Mouse (Mus musculus): ENCODE measurements around the gene C1qbp.

The C1qbp gene

DNA sequence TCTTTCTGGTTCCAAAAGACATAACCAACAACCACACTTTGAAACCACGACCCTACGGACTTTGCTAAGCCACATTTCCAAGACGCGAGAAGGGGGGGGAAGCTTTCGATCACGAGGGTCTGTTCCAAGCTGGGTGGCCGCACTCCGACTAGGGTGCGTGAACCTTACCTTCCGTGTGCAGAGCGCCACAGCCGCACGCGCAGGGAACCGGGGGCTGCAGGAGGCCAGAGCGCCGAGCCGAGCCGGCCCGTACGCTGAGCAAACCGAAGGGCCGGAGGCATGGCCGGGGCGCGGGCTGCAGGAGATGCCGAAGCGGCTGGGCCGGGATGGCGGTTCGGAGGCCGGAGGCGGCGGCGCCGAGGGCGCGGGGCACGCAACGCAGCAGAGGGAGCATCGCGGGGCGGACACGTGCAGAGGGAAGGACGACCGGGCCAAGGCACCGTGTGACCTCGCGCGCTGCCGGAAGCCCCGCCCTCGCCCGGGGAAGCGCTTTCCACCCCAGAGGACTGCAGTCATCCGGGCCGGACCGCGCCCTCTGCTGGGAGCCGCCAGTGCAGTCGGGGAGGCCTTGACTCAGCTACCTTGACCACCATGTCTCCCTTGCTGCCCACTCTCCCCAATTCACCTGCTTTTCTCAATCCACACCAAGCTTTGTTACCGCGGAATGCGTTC lies at the start of gene C1qbp:
TSS of gene C1qbp (minus strand) at position 470 of the 672 bp plus-strand sequence.
- DNase-seq (ENCODE audit: low spot score in 2 of 2): peak; percentile 89 to 93

DNA sequence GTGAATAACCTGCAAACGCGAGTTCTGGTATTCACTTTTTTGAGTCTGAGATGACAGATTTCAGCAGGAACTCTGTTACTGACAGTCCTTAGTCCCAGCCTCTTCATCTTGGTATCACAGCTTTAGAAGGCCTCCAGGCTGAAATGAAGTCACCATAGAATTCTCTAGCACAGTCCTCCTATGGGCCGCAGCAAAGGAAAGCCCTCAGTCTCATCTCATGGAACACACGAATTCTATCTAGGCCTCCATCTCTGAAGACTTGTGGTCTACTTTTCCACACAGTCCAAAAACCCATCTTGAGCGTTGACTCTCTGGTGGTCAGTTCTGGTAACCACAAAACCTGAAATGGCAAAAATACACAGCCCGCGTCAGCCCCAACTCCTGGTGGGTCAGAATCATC lies 49.2 kb upstream of the C1qbp start:
- no peak for DNase-seq (ENCODE audit: low spot score in 2 of 2)

DNA sequence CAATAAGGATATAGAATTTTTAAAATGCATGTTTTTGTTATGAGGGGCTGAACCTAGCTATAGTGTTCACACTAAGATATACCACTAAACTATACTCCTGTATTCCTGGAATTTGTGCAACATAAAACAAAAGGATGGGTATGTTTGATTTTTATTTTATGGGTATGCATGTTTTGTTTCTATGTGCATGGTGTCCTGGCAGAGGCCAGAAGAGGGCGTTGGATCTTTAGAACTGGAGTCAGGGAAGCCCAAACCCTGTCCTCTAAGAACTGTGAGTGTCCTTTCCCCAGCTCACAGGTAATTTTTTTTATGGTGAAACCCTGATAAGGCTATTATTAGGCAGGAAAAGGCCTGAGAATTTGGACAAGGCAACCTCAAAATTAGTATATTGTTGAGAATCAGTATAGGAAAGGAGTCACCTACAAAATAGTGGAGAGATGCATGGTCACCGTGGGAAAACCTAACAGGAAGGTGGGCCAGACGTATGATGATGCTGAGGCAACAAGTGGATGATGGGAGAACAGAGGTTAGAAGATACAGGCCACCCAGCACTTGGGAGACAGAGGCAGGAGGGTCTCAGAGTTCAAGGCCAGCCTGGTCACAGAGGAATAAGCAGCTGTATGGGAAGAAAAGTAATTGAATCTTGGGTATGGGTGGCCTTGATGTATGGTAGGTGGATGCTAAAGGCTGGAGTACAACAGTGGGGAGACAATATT lies 46.7 kb upstream of the C1qbp start:
- DNase-seq (ENCODE audit: low spot score in 2 of 2): no peak

DNA sequence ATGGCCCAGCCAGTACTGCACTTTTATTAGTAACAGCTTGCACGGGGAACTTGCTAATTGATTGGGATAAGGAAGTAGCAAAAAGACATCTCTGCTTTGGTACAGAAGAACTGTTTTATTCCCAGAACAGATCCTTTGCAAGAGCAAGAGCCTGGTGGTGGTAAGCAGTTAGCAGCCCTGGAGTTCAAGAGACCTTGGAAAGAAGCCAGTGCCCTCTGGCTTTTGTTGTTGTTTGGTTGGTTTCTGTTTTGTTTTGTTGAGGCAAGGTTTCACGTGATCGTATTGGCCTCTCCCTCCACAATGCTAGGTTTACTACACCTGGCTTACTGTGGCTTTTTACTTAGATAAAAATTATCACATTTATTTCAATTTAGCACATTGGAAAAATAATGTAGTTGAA lies 45.5 kb upstream of the C1qbp start:
- DNase-seq (ENCODE audit: low spot score in 2 of 2): no peak

DNA sequence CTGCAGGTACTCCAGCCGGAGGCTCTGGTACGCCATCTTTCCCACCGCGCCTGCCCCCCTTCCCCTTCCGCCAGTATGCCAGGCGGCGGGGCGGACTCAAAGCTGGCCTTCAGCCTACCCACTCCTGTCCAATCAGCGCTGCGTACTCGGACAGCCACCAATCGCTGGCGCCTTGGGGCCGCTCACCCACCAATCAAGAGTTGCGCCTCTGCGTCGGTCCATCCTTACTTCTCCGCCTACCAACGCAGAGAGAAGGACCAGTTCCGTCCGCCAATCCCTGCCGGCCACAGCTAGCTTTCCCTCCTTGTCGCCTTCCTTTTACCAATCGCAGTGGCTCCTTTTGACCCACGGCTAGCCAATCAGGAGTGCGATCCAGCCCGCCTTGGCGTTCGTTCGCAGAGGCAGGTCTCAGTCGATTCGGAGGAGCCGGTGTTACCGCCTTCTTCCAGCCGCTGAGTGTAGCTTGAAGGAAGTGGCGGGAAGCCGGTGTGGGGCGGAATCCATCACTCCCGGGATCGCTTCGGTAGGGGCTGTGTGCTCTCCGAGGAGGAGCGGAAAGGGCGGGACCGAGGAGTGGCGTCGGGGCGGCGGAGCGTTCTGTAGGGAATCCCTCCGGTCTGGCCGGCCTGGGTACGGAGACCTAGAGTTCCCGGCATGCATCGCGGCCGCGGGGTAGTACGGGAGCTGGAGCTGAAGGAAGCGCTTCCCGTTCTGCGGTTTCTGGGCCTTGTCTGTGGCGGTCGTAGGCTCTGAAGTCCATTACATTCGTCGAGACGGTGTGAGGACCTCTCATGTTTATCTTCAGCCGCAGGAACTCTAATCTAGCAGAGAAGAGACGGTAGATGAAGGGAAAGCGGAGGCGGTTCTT lies 36.6 kb upstream of the C1qbp start, which contains the start of the genes Mis12 and Derl2:
TSS of gene Mis12 (plus strand) at position 411 of the 868 bp plus-strand sequence.
TSS of gene Derl2 (minus strand) at position 641 of the 868 bp plus-strand sequence.
- DNase-seq (ENCODE audit: low spot score in 2 of 2): peak; percentile 96 to 98

DNA sequence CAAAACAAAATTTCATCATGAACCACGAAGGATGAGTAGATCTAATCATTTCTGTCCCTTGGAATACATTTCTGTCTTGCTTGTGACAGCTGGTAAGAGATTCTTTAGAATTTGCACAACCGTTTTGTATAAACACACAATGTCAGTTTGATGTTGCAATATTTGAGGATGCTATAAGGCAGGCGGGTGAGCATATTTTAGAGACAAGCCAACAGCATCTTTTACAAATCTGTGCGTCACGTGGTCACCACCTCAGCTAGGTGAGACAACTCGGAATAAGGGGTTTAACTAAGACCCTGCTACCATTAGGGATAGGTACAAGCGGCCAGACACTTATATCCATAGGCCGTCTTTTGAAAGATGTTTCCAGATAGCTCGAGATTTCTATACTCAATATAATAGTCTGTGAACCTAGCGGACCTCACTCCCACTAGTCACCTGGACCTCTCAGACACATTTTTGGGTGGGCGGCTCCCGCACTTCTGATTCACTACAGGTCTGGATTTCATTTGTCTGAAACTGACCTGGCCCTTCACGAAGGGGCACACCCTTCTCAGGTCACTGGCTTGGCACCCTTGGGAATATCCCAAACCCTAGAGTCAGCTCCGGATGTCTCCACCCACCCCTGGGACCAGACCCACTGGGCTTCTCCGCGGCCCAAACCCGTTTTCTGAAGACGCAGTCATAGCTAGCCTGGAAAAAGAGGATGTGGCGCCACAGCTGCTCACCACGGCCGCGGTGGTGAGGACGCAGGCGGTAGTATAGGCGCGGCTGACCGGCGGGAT lies 35.8 kb upstream of the C1qbp start:
- DNase-seq (ENCODE audit: low spot score in 2 of 2): no peak

DNA sequence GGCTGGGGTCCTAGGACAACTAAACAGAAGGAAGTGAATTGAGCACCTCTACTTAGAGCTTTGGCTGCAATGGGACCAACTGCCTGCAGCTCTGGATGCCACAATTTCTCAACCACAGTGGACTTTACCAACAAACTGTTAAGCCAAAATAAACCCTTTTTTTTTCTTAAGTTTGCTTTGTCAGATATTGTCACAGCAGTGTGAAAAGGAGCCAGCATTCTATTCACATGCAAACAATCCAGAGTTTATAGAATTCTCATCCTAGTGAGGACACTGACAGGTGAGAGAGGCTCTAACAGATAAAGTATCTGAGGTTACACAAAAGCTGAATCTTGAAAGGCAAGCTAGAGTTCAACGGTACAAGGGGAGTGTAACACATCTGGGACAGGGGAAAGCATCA lies 34.2 kb upstream of the C1qbp start:
- DNase-seq (ENCODE audit: low spot score in 2 of 2): no peak

DNA sequence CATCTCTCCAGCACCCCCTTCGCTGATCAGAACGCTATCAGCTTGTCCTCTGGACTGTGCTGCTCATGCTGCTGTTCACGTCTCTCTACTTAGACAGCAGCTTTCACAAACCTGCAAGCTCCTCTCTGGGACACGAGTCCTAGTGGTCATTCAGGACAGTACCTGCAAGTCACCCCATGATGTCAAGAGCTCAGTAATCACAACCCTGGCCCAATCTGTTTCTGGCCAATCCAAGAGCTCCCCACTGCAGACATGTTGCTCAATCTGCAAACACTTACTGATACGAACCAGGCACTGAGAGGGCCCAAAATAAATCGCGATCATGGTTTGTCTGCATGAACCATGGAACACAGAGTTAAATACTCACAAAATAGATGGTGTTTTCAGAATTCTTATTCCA lies 29.9 kb upstream of the C1qbp start:
- no peak for DNase-seq (ENCODE audit: low spot score in 2 of 2)

DNA sequence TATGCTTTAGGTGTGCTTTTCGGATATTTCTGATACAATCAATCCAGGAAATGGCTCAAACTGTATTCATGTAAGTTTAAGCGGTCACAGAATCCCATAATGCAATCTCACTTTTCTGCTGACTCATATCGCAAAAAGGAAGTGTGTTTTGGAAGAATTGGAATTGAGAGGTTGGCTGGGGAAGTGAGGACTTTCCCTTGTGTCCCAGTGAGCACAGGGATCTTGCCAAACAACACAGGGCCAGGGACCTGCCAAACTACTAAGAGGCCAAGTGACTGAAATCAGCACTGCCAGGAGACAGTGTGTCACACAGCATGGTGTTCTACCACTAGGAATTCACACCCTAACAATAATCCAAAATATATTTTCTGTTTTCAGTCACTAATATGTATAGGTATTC lies 25.5 kb upstream of the C1qbp start:
- DNase-seq (ENCODE audit: low spot score in 2 of 2): peak in 1 of 2 experiments; percentile 48

DNA sequence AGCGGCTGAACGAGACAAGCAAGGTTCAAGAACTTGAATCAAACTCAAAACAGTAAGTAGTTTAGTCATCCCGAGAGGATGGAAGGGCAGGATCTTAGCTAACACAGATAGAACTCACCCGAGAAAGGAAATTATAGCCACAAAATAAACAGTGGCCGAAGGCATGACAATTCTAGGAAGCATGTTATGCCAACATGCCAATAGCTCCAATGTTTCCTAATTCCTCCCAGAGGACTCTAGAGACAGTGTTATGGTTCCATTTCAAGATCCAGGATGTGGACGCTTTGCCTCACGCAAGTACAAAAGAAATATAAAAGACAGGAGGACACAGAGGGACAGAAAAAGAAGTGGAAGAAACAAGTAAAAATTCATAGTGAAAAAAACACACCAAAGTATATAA lies 25.0 kb upstream of the C1qbp start:
- DNase-seq (ENCODE audit: low spot score in 2 of 2): no peak

DNA sequence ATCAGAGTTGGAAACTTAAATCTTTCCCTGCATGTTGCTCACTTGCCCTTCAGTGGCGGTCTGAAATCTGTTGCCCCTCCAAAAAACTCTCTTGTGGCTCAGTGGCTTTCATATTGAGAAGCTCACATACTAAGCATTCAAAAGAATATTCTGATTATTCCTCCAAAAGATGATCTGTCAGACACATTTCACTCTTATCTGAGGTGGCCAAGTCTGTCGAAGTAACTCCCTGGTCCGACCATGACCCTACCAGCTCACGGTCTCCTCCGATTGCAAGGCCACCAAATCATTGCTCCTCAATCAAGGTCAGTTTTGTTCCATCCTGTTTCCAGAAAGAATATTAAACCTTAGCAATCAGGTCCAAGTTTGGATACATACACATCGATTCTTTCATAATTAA lies 24.2 kb upstream of the C1qbp start:
- DNase-seq (ENCODE audit: low spot score in 2 of 2): no peak

DNA sequence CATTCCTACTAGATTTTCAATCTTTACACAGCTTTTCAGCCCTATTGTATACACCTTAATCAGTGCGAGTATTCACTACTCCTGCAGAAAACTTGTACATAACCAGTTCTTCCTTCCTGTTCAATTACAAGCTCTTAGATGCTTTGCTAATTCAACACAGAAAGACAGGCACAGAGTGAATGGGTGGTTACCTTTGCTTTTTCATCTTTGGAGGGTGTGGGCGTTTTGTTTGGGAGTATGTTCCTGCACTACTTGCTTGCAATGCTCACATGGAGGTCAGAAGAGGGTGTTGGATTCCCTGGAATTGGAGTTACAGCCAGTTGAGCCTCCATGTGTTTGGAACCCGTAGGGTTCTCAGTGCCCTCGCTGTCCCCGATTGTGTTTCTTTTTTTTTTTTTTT lies 22.2 kb upstream of the C1qbp start:
- DNase-seq (ENCODE audit: low spot score in 2 of 2): no peak

DNA sequence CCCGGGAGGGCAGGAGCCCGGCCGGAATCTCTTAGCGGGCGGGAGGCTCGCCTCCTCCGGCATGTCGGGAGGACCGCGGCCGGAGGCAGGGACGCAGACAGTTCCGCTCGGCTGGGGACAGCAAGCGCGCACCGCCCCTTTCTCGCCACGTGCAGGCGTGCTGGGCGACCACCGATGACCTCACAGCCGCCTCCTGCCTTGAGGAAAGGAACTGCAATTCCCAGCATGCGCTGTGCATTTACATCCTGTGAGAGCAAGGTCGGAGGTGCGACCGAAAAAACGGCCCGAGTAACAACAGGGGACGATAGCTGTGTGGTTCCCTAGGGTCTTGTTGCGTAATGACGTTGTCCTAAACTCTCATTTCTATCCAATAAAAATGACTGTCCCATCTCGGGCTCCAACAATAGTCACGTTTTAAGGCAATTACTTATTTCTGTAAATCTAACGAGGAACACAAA lies 21.5 kb upstream of the C1qbp start, which contains the start of gene Dhx33:
TSS of gene Dhx33 (minus strand) at position 122 of the 458 bp plus-strand sequence.
- DNase-seq (ENCODE audit: low spot score in 2 of 2): peak; percentile 92 to 96

DNA sequence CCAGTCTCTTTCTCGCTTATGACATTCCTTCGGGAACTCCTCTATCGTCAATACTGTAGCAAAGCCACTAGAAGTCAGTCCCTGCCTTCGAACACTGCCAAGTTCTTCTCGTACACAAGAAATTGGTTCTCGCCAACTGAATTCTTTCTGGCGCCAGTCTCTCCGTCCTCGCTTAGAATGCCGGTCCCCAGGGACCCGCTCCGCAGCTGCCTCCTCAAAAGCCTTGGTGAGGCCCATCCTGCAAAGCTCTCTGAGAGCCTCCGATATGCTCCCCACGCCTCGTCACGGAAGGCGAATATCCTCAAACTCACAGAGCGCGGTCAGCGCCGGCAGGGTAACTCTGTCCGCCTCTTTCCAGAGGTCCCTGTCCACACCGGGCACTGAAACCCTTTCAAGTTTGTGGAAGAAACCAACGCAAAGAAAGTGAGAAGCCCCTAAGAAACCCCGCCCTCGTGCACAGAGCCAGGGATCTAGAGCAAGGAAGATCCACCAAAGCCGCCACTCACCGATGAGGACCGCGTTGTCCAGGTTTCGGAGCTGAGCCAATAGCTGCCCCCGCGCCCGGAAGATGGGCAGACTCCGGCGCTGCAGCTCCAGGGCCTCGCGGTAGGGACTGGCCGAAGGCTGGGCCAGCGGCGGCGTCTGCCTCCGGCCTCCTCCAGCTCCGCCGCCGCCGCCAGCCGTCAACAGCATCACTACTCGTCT lies 20.9 kb upstream of the C1qbp start:
- no peak for DNase-seq (ENCODE audit: low spot score in 2 of 2)

DNA sequence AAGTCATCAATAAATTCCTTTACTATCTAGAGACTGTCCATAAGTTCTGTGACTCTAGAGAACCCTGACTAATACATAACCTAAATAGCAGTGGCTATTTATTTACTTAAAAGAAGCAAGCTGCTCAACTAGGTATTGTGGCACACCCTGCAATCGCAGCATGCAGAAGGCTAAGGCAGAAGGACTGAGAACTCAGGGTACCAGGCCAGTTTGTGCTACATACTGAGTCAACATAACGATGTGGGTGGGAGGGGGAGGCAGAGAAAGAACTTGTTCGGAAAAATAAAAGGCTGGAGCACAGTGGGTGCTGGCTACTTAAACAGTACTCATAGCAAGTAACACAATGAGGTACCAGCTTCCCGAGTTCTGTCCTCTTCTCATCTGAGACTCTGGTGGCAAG lies 18.3 kb upstream of the C1qbp start:
- no peak for DNase-seq (ENCODE audit: low spot score in 2 of 2)

DNA sequence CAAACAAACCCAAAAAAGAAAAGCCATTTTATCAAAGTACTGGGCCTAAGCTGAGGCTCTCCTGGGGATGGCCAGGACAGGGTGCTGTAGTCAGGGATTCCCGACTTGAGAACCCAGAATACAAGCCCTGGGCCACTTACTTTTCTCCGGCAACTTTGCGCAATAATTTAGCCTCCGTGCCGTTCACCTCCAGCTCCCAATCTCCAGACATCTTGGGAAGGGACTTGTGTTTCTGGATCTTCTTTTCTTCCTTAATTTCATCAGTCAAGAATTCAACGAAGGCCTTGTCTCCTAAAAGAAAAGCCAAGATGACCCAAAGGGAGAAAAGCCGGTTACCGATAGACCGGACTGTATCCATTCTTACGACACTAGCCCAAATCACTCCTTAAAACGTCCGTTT lies 796 bp downstream of the C1qbp start:
- no peak for DNase-seq (ENCODE audit: low spot score in 2 of 2)

DNA sequence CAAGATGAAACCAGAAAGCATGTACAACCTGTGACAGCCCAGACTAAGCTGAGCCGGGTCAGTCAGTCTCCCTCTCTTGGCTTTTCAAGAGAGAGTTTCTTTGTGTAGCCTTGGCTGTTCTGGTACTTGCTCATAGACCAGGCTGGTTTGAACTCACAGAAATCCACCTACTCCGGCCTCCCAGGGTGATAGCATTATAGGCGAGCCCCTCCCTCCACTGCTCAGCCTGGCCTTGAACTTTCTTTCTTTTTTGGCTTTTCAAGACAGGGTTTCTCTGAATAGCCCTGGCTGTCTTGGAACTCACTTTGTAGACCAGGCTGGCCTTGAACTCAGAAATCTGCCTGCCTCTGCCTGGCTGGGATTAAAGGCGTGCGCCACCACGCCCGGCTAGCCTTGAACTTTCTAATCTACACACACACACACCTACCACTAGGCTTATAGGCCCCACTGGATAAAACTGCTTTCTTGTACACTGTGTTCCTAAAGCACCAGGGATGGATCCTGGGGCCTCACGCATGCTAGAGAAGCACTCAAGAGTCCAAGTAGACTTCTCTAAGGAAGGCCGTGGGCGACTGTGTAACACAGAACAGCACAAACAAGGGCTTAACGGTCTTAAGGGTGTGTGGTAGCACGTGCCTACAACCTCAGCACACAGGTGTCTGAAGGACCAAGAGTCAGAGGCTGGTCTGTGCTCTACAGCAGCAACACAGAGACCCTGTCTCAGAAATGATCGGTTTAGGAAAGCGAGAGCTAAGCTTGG lies 1.9 kb downstream of the C1qbp start:
- no peak for DNase-seq (ENCODE audit: low spot score in 2 of 2)

DNA sequence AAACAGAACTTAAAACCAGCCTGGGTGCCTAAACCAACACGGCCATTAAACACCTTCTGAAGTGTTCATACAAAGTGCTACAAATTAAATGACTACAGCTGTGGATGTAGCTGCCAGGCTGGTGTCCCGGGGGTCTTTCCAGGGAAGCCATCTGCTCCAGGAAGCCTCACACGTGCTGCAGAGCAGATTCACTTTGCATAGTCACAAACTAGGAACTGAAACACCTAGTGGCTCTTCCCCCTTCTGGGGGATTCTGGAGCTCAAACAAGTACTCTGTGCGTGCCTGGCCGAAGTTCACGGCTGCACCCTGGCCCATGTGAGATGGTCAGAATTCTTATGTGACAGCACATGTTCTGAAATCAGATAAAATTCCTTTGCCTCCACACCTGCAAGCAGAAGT lies 2.6 kb downstream of the C1qbp start:
- no peak for DNase-seq (ENCODE audit: low spot score in 2 of 2)

DNA sequence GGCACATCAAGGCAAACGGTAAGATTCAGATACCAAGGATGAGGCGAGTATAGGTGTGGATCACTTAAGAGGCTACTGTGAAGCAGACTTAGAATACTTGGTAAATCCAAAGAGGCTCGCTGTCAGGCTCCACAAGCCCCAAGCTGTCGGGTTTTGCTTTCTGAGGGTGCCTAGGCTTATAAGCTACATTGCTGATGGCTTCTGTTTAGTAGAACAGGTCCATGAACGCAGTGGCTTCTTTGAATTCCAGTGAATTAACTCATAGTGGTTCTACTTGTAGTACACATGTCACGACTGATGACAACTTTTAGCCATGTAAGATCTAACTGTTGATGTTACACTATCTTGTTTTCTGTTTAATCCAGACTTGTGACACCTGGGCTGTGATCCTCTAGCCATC lies 5.5 kb downstream of the C1qbp start:
- no peak for DNase-seq (ENCODE audit: low spot score in 2 of 2)

DNA sequence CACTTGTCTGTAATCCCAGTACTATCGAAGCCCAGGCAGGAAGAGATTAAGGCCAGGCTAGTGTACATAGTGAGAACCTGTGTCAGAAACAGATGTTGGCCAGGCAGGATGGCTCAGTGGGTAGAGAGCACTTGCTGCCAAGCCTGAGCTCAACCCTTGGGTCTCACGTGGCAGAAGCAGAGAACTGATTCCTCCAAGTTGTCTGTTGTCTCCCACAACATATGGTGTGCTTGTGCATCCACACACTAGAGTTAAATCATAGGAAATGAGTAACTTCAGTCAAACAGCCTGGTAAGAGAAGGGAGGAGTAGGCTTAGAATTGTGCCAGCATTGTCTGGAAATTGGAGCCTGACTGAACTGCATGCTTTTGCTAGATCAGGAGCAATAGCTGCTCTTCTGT lies 7.6 kb downstream of the C1qbp start:
- DNase-seq (ENCODE audit: low spot score in 2 of 2): no peak

All from urinary bladder, postnatal 36 days (tissue).